Mouse (Mus musculus) liver, embryonic 14.5 days (tissue): ENCODE data around the gene Zfp57. TPM values are rescaled to one million over a fixed set of nuclear protein-coding genes. Genes with fewer than 3 reads are reported as not detected.

Experiments
- ATAC-seq: fragments of 200-750 bp; cut with Nextera tagmentation; 2 replicates; pipeline ENCODE4 v1.8.0; 2017; ENCODE audit warnings: moderate number of reproducible peaks, mild to moderate bottlenecking, moderate library complexity; ENCODE audit not compliant: insufficient read depth
- DNase-seq, 3 experiments: peaks; one replicate each; pipeline ENCODE4 v3.0.0-alpha.2; 2012 to 2013; ENCODE audit warnings: low read depth in 3 of 3, low spot score in 3 of 3
- H3K27ac ChIP-seq: fragments of 300-500 bp; sonication (generic); 2 replicates; pipeline ENCODE4 v1.5.1; 2014; ENCODE audit warnings: moderate library complexity, mild to moderate bottlenecking, control low read depth, inconsistent platforms
- H3K27me3 ChIP-seq: fragments of 300-500 bp; sonication (generic); 2 replicates; pipeline ENCODE4 v1.6.1; 2014; ENCODE audit warnings: mild to moderate bottlenecking, low read length, moderate library complexity; ENCODE audit not compliant: control insufficient read depth, insufficient read depth
- H3K36me3 ChIP-seq: fragments of 300-500 bp; sonication (generic); replicated peaks from 2 replicates; pipeline ENCODE4 v1.6.1; 2014; ENCODE audit warnings: low read depth; ENCODE audit not compliant: control insufficient read depth, insufficient read depth
- H3K4me1 ChIP-seq, 2 experiments: fragments of 200-500 bp in 1 of 2; fragments of 300-500 bp in 1 of 2; sonication (generic) in 1 of 2; replicated peaks; 2 replicates each; pipeline ENCODE4 v1.6.1; 2012 to 2014; ENCODE audit warnings: antibody characterized with exemption in 1 of 2, inconsistent platforms in 1 of 2, low read length in 1 of 2; ENCODE audit not compliant: control insufficient read depth in 2 of 2, insufficient read depth in 2 of 2
- H3K4me2 ChIP-seq: fragments of 300-500 bp; sonication (generic); 2 replicates; pipeline ENCODE4 v1.6.1; 2014; ENCODE audit warnings: low read depth, mild to moderate bottlenecking, control low read depth, moderate library complexity
- H3K4me3 ChIP-seq, 2 experiments: fragments of 200-500 bp in 1 of 2; fragments of 300-500 bp in 1 of 2; sonication (generic) in 1 of 2; 2 replicates each; pipeline ENCODE4 v1.5.1; 2012 to 2014; ENCODE audit warnings: low read depth in 2 of 2, low read length in 2 of 2, mild to moderate bottlenecking in 2 of 2, control low read depth in 1 of 2, inconsistent platforms in 1 of 2, moderate library complexity in 1 of 2; ENCODE audit not compliant: insufficient read depth in 1 of 2
- H3K9ac ChIP-seq: fragments of 300-500 bp; sonication (generic); replicated peaks from 2 replicates; pipeline ENCODE4 v1.6.1; 2014; ENCODE audit warnings: mild to moderate bottlenecking, control low read depth, moderate library complexity
- H3K9me3 ChIP-seq: fragments of 300-500 bp; sonication (generic); 2 replicates; pipeline ENCODE4 v1.6.1; 2016; ENCODE audit warnings: low read length, mixed read lengths; ENCODE audit not compliant: control insufficient read depth
- CTCF ChIP-seq: IDR thresholded peaks from 2 replicates; pipeline ENCODE4 v1.5.1; 2016; ENCODE audit warnings: antibody characterized with exemption, low read depth, control low read depth
- EP300 ChIP-seq: IDR thresholded peaks from 2 replicates; pipeline ENCODE4 v1.6.1; 2016; ENCODE audit warnings: antibody characterized with exemption, low read depth
- WGBS: fragments of 180-500 bp; shearing (Covaris S2); extraction: QIAGEN DNeasy Blood & Tissue Kit; methylation state at CpG from one replicate; pipeline ENCODE4 v1.1.7; 2014; ENCODE audit not compliant: insufficient replicate concordance; 5-methylcytosine and 5-hydroxymethylcytosine counted together
- polyA plus RNA-seq, 2 experiments: library from polyadenylated mRNA; depleted of rRNA in 1 of 2; stranded (reverse) in 1 of 2; unstranded in 1 of 2; fragments of >200 nt; fragmentation: Nextera tagmentation in 1 of 2; extraction: Ambion mirVana in 1 of 2; gene quantifications; 2 replicates each; pipeline versions ENCODE4 v1.2.1 to v1.2.3; 2012 to 2014

Zfp57 gene
- polyA plus RNA-seq (2012; rRNA removed) (3.3 and 3.5 TPM in 2 replicates), polyA plus RNA-seq (2014; fragmentation: Nextera tagmentation; extraction: Ambion mirVana) (2.2 and 2.5 TPM in 2 replicates)

DNA sequence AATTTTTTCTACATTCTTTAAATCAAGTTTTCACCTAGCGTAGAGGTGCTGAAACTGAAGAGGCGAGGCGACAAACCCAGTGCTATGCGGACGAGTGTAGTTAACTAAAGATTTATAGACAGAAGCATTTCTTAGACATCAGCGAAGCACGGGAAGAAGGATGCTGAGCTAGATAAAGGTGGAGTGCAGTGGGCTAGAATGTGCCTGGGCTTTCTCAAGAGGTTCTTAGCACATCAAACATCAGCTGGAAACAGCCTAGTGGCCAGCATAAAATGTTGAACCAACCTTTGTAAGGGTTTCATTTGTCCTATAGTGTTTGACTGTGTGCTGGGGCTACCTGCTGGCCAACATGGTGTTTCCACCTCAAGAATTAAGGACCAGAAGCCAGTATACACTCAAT, at the start of gene Zfp57:
Zfp57 (plus strand) TSS at position 301 of the 400 bp plus-strand sequence.
- peaks cover 12% of the 10 kb centered on the region for H3K27me3 ChIP-seq
- 63% methylated on average over 7 of the region's 7 CpGs for WGBS
- no peak within 1 kb of the TSS for H3K4me2 ChIP-seq
- H3K36me3 ChIP-seq: no peaks in the 10 kb centered on the region
- no peaks in the 10 kb centered on the region for H3K9me3 ChIP-seq
- TF ChIP-seq EP300: no peak
- H3K27ac ChIP-seq: no peak within 1 kb of the TSS
- H3K4me3 ChIP-seq: no peak within 1 kb of the TSS
- ATAC-seq: no peak
- no peak within 1 kb of the TSS for H3K9ac ChIP-seq
- H3K4me1 ChIP-seq: no peaks in the 10 kb centered on the region
- DNase-seq: no peak

DNA sequence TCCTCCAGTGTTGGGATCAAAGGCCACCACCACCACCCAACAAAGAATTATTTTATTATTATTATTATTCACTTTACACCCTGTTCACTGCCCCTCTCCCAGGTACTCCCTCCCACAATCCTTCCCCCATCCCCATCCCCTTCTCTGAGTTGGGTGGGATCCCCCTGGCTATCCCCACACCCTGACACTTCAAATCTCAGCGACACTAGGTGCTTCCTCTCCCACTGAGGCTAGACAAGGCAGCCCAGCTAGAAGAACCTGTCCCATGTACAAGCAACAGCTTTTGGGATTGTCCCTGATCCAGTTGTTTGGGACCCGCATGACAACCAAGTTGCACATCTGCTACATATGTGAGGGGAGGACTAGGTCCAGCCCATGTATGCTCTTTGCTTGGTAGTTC, 48.3 kb upstream of the Zfp57 start:
- H3K36me3 ChIP-seq: no peaks in the 10 kb centered on the region; the same call in 1 of the 2 replicates
- ATAC-seq (no peak), DNase-seq (no peak)
- H3K4me3 ChIP-seq: no peak overlapping the region
- no peaks in the 10 kb centered on the region for H3K9me3 ChIP-seq
- WGBS: 83% methylated on average over 2 of the region's 2 CpGs
- TF ChIP-seq CTCF (no peak), EP300 (no peak)
- no peak overlapping the region for H3K4me2 ChIP-seq
- H3K27me3 ChIP-seq: peaks cover 4% of the 10 kb centered on the region
- H3K9ac ChIP-seq: no peak overlapping the region
- H3K27ac ChIP-seq: no peak overlapping the region
- peaks cover 10 to 12% of the 10 kb centered on the region in 2 experiments for H3K4me1 ChIP-seq

DNA sequence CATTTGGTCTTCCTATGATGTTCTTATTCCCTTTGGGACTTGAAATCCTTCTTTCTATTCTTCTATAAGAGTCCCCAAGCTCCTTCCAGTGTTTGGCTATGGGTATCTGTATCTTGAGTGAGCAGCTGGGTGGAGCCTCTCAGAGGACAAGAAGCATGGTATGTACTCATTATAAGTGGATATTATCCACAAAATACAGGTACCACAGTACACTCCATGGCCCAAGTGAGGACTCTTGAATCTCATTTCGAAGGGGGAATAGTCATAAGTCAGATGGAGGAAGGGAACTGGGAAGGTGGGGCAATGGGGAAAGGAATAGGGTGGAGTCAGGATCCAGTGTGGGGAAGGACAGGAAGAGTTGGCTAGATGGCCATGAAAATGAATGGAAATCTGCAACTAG, 47.9 kb upstream of the Zfp57 start:
- DNase-seq (no peak), ATAC-seq (no peak)
- WGBS: 58% methylated on average over 1 of the region's 1 CpGs
- H3K36me3 ChIP-seq: no peaks in the 10 kb centered on the region; the same call in 1 of the 2 replicates
- no peak overlapping the region for H3K4me2 ChIP-seq
- H3K9me3 ChIP-seq: no peaks in the 10 kb centered on the region
- no peak overlapping the region for H3K4me3 ChIP-seq
- H3K4me1 ChIP-seq: peaks cover 13 to 14% of the 10 kb centered on the region in 2 experiments
- no peak overlapping the region for H3K27ac ChIP-seq
- TF ChIP-seq CTCF (no peak), EP300 (no peak)
- no peak overlapping the region for H3K9ac ChIP-seq
- H3K27me3 ChIP-seq: no peaks in the 10 kb centered on the region

DNA sequence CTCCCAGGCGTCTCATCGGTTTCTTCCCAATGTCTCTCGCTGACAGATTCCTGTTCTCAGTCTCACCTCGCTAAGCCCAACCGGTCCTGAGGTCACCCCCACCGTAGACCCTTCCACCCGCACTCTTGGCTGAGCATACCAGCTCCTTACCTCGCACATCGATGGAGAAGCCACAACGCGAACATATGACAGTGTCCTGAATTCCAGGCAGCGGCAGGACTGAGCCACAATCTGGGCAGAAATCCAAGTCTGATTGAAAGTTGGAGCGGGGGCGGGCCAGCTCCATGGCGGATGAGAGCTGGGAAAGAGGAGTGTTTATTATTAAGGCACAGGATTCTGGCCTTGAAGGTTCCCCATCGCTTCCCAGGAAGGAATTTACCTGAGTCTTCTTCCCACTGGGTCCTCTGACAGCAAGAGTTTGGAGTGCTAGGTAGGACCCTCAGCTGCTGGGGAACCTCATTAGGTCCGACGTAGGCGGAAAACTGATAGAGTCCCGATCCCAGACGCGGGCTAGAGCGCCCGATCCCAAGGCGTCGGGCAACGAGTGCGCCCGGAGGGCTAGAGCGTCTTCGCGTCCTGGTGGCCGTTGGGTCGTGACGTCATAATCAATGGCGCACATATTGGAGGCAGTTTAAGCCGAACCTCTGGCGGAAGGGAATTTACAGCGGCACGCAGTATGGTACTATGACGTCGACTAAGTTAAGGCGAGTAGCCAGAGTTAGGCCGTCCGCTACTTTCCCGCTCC, 42.8 kb upstream of the Zfp57 start, which contains the start of the genes Znrd1 and Znrd1as:
Znrd1 (minus strand) TSS at position 561 of the 745 bp plus-strand sequence.
Znrd1as (plus strand) TSS at position 594 of the 745 bp plus-strand sequence.
- H3K4me3 ChIP-seq: peak within 1 kb of the TSS; percentile 86 to 97
- DNase-seq (peak; percentile 95 to 96 (median 95)), ATAC-seq (peak; percentile 98)
- no peaks in the 10 kb centered on the region; the same call in 1 of the 2 replicates for H3K36me3 ChIP-seq
- H3K9ac ChIP-seq: peak within 1 kb of the TSS; percentile 89
- H3K4me1 ChIP-seq: peaks cover 13 to 14% of the 10 kb centered on the region in 2 experiments
- peak within 1 kb of the TSS; percentile 95 for H3K4me2 ChIP-seq
- TF ChIP-seq EP300 (peak; percentile 58), CTCF (no peak)
- no peaks in the 10 kb centered on the region for H3K27me3 ChIP-seq
- peak within 1 kb of the TSS; percentile 15 for H3K27ac ChIP-seq
- under 1% methylated on average over 46 of the region's 46 CpGs for WGBS
- no peaks in the 10 kb centered on the region for H3K9me3 ChIP-seq

DNA sequence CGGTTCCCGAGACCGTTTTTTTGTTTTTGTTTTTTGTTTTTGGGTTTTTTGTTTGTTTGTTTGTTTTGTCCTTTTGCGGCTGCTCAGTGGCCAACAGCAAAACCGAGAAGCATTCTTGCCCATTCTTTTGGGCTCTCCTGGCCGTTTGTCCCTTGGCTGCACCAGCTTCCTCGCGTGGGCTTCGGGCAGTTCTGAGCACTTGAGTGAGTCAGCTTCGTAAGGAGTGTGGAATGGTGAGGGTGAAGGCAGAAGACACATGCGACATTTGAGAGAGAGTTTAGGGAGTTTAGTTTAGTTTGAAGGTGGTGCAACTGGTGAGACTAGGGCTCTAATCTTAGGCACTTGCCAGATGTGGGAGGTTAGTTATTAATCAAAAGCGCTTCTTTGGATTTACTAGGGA, 42.1 kb upstream of the Zfp57 start:
- peak overlapping the region; percentile 86 to 97 for H3K4me3 ChIP-seq
- peak in 1 of 3 experiments; percentile 19 for DNase-seq
- H3K27ac ChIP-seq: no peak overlapping the region; the same call in 1 of the 2 replicates
- H3K4me2 ChIP-seq: peak overlapping the region; percentile 95
- TF ChIP-seq CTCF (no peak), EP300 (no peak)
- no peaks in the 10 kb centered on the region; the same call in 1 of the 2 replicates for H3K36me3 ChIP-seq
- WGBS: 13% methylated on average over 12 of the region's 12 CpGs
- no peaks in the 10 kb centered on the region for H3K27me3 ChIP-seq
- H3K4me1 ChIP-seq: peaks cover 13 to 14% of the 10 kb centered on the region in 2 experiments
- ATAC-seq: no peak
- peak overlapping the region; percentile 89 for H3K9ac ChIP-seq
- H3K9me3 ChIP-seq: no peaks in the 10 kb centered on the region
